Mouse (Mus musculus) frontal cortex, postnatal 36 days (tissue): Measurements from ENCODE around the gene Draxin.

Experiments used
- DNase-seq, 2 experiments: peaks; one replicate each; pipeline ENCODE4 v3.0.0; 2022; ENCODE audit warnings: low spot score in 2 of 2

The Draxin gene

DNA sequence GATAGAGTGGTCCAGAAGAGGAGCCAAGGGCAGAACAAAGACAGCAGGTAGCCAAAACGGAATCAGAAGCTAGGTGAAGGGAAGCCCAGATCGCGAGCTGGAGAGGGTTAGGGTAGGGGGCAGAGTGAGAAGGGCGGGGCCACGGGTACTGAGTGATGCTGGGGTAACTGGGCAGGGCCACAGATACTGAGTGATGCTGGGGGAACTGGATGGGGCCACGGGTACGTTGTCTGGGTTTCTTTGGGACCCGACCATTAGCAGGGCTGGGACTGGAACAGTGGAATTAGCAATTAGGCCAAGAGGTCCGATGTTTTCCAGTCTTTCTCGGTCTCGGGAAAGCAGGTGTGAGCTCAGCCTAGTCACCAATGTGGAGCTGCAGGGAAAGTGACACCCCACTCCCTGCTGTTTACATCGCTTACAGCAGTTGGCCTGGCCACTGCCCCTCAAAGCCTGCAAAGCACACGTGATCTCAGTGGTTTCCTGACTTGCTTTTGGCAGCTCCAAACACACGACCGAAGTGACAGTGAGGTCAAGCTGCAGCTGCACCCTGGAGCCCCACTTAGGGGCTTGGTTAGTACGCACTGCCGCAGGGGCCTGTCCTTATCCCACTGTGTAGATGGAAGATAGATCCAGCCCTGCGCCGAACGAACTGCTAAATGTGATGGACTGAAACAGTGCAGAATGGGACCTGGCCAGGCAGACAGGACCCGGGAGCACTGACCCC, 47.2 kb downstream of the Draxin start:
- no peak for DNase-seq

GRCm38 (mm10) chr4:148082257-148083044, 48.0 kb downstream of the Draxin start:
- peak in 1 of 2 experiments; percentile 38 for DNase-seq

- no peak for DNase-seq
These were observed 49.3 kb downstream of the Draxin start for GRCm38 (mm10) chr4:148081201-148081600.

DNA sequence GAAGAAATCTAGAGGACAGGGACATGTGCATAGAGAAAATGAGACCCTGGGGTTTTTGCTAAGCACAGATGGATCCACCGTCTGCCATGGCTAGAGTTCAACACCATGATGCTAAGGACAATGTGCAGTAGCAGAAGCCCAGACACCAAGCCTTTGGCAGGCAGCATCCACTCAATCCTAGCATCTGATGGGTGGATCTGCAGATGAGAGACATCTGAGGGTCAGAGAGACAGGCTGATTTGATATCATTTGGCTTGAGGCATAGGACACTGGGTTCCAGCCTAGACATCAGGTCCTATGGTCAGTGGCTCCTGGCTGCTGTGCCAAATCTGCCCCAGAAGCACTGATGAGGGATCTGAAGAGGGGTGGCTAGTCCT, 49.9 kb downstream of the Draxin start:
- DNase-seq = no peak

DNA sequence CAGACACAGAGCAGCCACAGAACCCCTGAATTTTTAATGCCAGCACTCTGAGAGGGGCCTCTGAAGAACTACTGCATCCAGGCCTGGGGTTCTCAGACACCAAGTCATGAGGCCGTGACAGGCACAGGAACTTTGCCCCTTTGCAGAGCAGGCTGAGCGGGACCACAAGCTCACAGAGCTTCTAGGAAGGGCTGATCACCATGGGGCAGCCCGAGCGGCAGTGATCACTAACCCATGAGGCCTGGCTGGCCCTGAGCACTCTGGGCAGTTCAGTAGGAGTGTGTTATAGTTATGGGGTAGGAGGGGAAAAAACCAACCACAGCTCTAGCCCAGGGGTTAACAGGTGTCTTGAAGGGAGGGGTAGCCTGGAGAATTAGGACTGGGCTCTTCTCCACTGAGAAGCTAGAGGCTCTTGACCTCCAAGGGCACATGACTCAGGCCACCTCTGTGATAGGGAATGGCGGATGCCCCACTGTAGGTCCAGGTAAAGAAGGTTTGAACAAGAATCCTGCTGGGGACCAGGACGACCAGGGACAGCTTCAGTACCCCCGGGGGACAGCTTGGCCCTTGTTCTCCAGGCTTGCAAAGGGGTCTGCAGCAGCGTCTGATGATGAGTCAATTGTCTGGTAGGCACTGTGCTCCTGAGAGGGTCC, 50.4 kb downstream of the Draxin start:
- no peak for DNase-seq

- DNase-seq = no peak
These were observed 51.3 kb downstream of the Draxin start for GRCm38 (mm10) chr4:148079212-148079611.

DNA sequence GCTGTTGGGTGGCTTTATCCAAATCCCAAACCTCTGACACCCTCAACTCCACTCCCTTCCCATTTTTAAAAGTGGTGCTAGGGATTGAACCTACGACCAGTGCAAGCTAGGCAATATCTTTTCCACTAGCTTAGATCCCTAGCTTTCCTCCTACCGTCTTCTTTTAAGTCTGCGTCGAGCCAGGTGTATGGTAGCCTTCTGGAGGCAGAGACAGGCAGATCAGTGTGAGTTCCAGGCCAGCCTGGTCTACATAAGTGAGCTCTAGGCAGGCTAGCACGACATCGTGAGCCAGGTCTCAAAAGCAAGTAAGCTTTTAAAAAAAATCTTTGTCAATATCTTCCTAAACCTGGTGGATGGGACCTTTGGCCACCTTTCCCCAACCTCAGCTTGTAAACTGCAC, 54.6 kb downstream of the Draxin start:
- no peak for DNase-seq

DNA sequence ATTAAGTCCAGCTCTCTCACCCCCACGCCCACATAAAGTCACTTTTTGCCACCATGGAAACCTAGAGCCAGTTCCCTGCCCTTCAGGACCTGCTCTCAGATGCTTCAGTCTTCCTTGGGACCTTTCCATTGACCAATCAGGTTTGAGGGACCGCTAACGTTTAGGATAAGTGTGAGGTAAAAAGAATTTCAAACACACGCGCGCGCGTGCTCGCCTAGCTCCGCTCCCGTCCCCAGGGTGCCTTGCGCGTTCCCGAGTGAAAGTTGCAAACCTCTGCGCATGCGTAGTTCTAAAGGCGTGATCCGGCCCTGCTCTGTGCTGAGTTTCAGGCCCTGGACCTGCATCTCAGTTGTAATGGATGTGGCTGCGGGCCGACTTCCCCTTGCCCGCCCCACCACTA, 55.2 kb downstream of the Draxin start:
- DNase-seq = peak; percentile 65 to 70

- no peak for DNase-seq
These were observed 55.8 kb downstream of the Draxin start for GRCm38 (mm10) chr4:148074521-148075189.

GRCm38 (mm10) chr4:148071508-148071907, 59.0 kb downstream of the Draxin start:
- DNase-seq = no peak

GRCm38 (mm10) chr4:148069602-148070218, 60.8 kb downstream of the Draxin start:
- DNase-seq = no peak

- no peak for DNase-seq
These were observed 63.2 kb downstream of the Draxin start for GRCm38 (mm10) chr4:148067346-148067745.

- no peak for DNase-seq
These were observed 64.1 kb downstream of the Draxin start for GRCm38 (mm10) chr4:148066401-148066744.

DNA sequence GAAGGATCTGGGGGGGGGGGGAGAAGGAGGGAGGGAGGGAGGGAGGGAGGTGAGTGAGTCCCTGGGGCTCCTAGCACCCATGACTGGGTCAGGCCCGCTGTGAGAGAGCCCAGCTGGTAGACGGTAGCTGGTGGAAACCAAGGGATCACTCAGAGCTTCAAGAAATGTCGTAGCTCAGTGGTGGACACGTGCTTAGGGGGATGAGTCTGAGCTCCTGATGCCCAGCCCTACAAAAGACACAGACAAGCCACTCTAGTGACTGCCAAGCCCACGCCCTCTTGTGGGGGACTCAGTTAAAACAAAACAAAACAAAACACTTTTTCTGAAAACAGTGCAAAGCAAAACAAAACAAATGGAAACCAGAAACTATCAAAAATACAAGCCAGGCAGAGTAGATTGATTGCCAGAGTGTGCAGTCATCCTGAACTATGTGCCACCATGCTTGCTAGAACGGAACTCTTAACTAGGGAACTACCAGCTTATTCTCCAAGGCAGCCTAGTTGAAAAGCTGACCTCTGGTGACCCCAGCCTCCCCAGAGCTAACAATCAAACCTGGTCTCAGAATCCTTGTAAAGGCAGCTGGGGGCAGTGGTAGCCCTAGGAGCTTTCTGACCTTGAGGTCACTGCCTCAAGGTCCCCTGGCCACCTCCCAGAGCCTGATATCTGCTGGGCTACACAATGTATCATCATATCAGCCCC, 64.6 kb downstream of the Draxin start:
- no peak for DNase-seq

- DNase-seq = no peak
These were observed 69.4 kb downstream of the Draxin start for GRCm38 (mm10) chr4:148061086-148061480.

GRCm38 (mm10) chr4:148060120-148061085, 70.1 kb downstream of the Draxin start:
- DNase-seq = no peak

- DNase-seq = peak in 1 of 2 experiments; percentile 31
These were observed 71.5 kb downstream of the Draxin start for GRCm38 (mm10) chr4:148058993-148059392.

DNA sequence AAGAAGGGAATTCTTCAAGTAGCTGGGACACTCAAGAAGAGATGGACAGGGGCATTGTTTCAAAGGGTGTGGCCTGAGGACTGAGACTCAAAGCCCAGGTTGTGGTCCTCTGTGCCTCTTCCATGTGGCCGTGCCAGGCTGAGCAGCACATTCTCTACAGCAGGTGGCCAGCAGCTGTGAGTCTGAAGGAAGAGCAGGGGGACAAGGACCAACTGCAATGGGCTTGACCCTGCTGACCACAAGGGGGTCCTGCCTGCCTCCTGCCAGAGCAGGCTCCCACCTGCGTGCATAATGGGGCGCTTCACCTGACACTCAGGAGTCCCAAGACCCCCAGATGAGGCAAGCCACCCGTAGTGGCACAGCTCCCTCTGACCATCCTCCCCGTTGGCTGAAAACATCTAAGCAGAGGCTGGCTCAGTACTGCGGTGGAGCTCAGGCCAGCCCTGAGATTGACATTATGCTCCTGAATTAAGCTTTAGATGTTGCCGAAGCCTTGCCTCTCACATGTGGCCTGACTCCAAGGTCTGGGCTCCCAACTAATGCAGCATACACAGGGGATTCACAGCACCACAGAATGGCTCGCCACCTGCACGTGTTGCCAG, 72.2 kb downstream of the Draxin start:
- DNase-seq = no peak

GRCm38 (mm10) chr4:148057661-148058209, 72.8 kb downstream of the Draxin start:
- DNase-seq = no peak
